Mouse (Mus musculus) lung, embryonic 16.5 days (tissue): ENCODE results near the gene Rxrb. TPM values are rescaled to one million over a fixed set of nuclear protein-coding genes. Genes with fewer than 3 reads are reported as not detected.
A peak's percentile ranks its signal among the peaks of the same experiment; 100 is the strongest.

Source experiments
- ATAC-seq: fragments of 200-750 bp; cut with Nextera tagmentation; 2 replicates; pipeline ENCODE4 v1.8.0; 2017; ENCODE audit warnings: low read depth, mild to moderate bottlenecking, moderate library complexity
- H3K27ac ChIP-seq: fragments of 300-500 bp; sonication (generic); 2 replicates; pipeline ENCODE4 v1.5.1; 2014; ENCODE audit warnings: mild to moderate bottlenecking, control low read depth, low read length
- H3K27me3 ChIP-seq: fragments of 300-500 bp; sonication (generic); 2 replicates; pipeline ENCODE4 v1.6.1; 2014; ENCODE audit warnings: low read depth, low read length, mixed read lengths; ENCODE audit not compliant: control insufficient read depth, insufficient read depth
- H3K36me3 ChIP-seq: fragments of 300-500 bp; sonication (generic); 2 replicates; pipeline ENCODE4 v1.6.1; 2014; ENCODE audit warnings: low read length; ENCODE audit not compliant: control insufficient read depth, insufficient read depth
- H3K4me1 ChIP-seq: fragments of 300-500 bp; sonication (generic); replicated peaks from 2 replicates; pipeline ENCODE4 v1.6.1; 2014; ENCODE audit warnings: low read length, mixed read lengths; ENCODE audit not compliant: control insufficient read depth, insufficient read depth
- H3K4me2 ChIP-seq: fragments of 300-500 bp; sonication (generic); 2 replicates; pipeline ENCODE4 v1.6.1; 2014; ENCODE audit warnings: low read depth, low read length, control low read depth
- H3K4me3 ChIP-seq: fragments of 300-500 bp; sonication (generic); 2 replicates; pipeline ENCODE4 v1.5.1; 2014; ENCODE audit warnings: mild to moderate bottlenecking, low read length, control low read depth
- H3K9ac ChIP-seq: fragments of 300-500 bp; sonication (generic); 2 replicates; pipeline ENCODE4 v1.6.1; 2014; ENCODE audit warnings: low read length, control low read depth
- H3K9me3 ChIP-seq: fragments of 300-500 bp; sonication (generic); 2 replicates; pipeline ENCODE4 v1.6.1; 2016; ENCODE audit warnings: low read length; ENCODE audit not compliant: control insufficient read depth
- WGBS: fragments of 180-500 bp; shearing (Covaris S2); extraction: QIAGEN DNeasy Blood & Tissue Kit; methylation state at CpG from one replicate; pipeline ENCODE4 v1.1.7; 2014; 5-methylcytosine and 5-hydroxymethylcytosine counted together
- polyA plus RNA-seq: library from polyadenylated mRNA; unstranded; fragments of >200 nt; fragmentation: Nextera tagmentation; extraction: Ambion mirVana; gene quantifications from 2 replicates; pipeline ENCODE4 v1.2.1, GENCODE M21; 2015

Rxrb gene
- polyA plus RNA-seq, 1 experiment from 2014 or later = 49.6 TPM

GRCm38 (mm10) chr17:34037241-34037640, 5.6 kb downstream of the Rxrb start:
- H3K9me3 ChIP-seq = no peaks in the 10 kb centered on the region
- no peak overlapping the region for H3K9ac ChIP-seq
- peaks cover 28% of the 10 kb centered on the region for H3K36me3 ChIP-seq
- WGBS = 81% methylated on average over 7 of the region's 7 CpGs
- H3K27ac ChIP-seq = no peak overlapping the region
- H3K4me2 ChIP-seq = no peak overlapping the region
- H3K27me3 ChIP-seq = peaks cover 8% of the 10 kb centered on the region
- H3K4me3 ChIP-seq = no peak overlapping the region
- ATAC-seq = no peak
- peaks cover 33% of the 10 kb centered on the region for H3K4me1 ChIP-seq

GRCm38 (mm10) chr17:34038440-34038839, 6.8 kb downstream of the Rxrb start:
- Histone ChIP-seq H3K9me3 (no peaks in the 10 kb centered on the region), H3K4me2 (peak overlapping the region; percentile 58), H3K36me3 (peaks cover 28% of the 10 kb centered on the region), H3K27me3 (peaks cover 8% of the 10 kb centered on the region), H3K27ac (no peak overlapping the region; the same call in 1 of the 2 replicates), H3K4me1 (peaks cover 24% of the 10 kb centered on the region), H3K9ac (0 out of 2 replicates have a peak overlapping the region, but pooled peaks have one; percentile 31), H3K4me3 (peak overlapping the region; percentile 22)
- WGBS = 10% methylated on average over 17 of the region's 21 CpGs
- ATAC-seq = peak; percentile 27

- Histone ChIP-seq H3K4me1 (peaks cover 23% of the 10 kb centered on the region), H3K4me2 (peak within 1 kb of the TSS; percentile 58), H3K27ac (no peak within 1 kb of the TSS; the same call in 1 of the 2 replicates), H3K9ac (peak within 1 kb of the TSS; percentile 31), H3K27me3 (peaks cover 8% of the 10 kb centered on the region), H3K9me3 (no peaks in the 10 kb centered on the region), H3K36me3 (peaks cover 27% of the 10 kb centered on the region), H3K4me3 (peak within 1 kb of the TSS; percentile 22)
- 7% methylated on average over 28 of the region's 28 CpGs for WGBS
- ATAC-seq = peak; percentile 32
Observed at GRCm38 (mm10) chr17:34038878-34039561, 7.4 kb downstream of the Rxrb start, which contains the start of gene Col11a2. Gene Col11a2, plus strand, starts transcription at chr17:34039437.

GRCm38 (mm10) chr17:34039562-34040450, 8.2 kb downstream of the Rxrb start:
- no peaks in the 10 kb centered on the region for H3K9me3 ChIP-seq
- peak overlapping the region; percentile 21 for H3K9ac ChIP-seq
- no peak overlapping the region for H3K4me3 ChIP-seq
- H3K27ac ChIP-seq = no peak overlapping the region
- H3K4me1 ChIP-seq = peaks cover 23% of the 10 kb centered on the region
- peak; percentile 11; the same call in 1 of the 2 replicates for ATAC-seq
- peaks cover 8% of the 10 kb centered on the region for H3K27me3 ChIP-seq
- WGBS = 17% methylated on average over 17 of the region's 17 CpGs
- peak overlapping the region; percentile 58 for H3K4me2 ChIP-seq
- peaks cover 25% of the 10 kb centered on the region for H3K36me3 ChIP-seq

- Histone ChIP-seq H3K27ac (no peak overlapping the region), H3K4me2 (no peak overlapping the region), H3K9me3 (peaks cover 5% of the 10 kb centered on the region), H3K9ac (no peak overlapping the region), H3K4me1 (peaks cover 7% of the 10 kb centered on the region; the same call in 1 of the 2 replicates), H3K36me3 (no peaks in the 10 kb centered on the region), H3K27me3 (peaks cover 3% of the 10 kb centered on the region; the same call in 1 of the 2 replicates), H3K4me3 (no peak overlapping the region)
- 72% methylated on average over 14 of the region's 14 CpGs for WGBS
- no peak for ATAC-seq
Observed at GRCm38 (mm10) chr17:34045941-34046340, 14.3 kb downstream of the Rxrb start.

GRCm38 (mm10) chr17:34047404-34048050, 15.9 kb downstream of the Rxrb start:
- no peaks in the 10 kb centered on the region for H3K27me3 ChIP-seq
- no peak for ATAC-seq
- no peak overlapping the region for H3K4me3 ChIP-seq
- H3K4me2 ChIP-seq = no peak overlapping the region
- WGBS = 85% methylated on average over 5 of the region's 5 CpGs
- no peaks in the 10 kb centered on the region for H3K4me1 ChIP-seq
- no peaks in the 10 kb centered on the region for H3K36me3 ChIP-seq
- H3K27ac ChIP-seq = no peak overlapping the region
- H3K9me3 ChIP-seq = peaks cover 5% of the 10 kb centered on the region
- no peak overlapping the region for H3K9ac ChIP-seq

GRCm38 (mm10) chr17:34057224-34057623, 25.6 kb downstream of the Rxrb start:
- 51% methylated on average over 7 of the region's 7 CpGs for WGBS
- H3K4me3 ChIP-seq = no peak overlapping the region
- H3K4me1 ChIP-seq = no peaks in the 10 kb centered on the region
- H3K9me3 ChIP-seq = no peaks in the 10 kb centered on the region
- ATAC-seq = no peak
- H3K36me3 ChIP-seq = no peaks in the 10 kb centered on the region
- no peak overlapping the region for H3K27ac ChIP-seq
- no peak overlapping the region for H3K4me2 ChIP-seq
- no peak overlapping the region for H3K9ac ChIP-seq
- no peaks in the 10 kb centered on the region for H3K27me3 ChIP-seq

GRCm38 (mm10) chr17:34068864-34069263, 37.3 kb downstream of the Rxrb start:
- Histone ChIP-seq H3K27me3 (no peaks in the 10 kb centered on the region), H3K4me2 (no peak overlapping the region), H3K4me3 (no peak overlapping the region), H3K9ac (no peak overlapping the region), H3K27ac (no peak overlapping the region), H3K36me3 (no peaks in the 10 kb centered on the region), H3K4me1 (no peaks in the 10 kb centered on the region), H3K9me3 (no peaks in the 10 kb centered on the region)
- ATAC-seq = no peak
- WGBS = 40% methylated on average over 3 of the region's 3 CpGs

GRCm38 (mm10) chr17:34072091-34072490, 40.5 kb downstream of the Rxrb start:
- Histone ChIP-seq H3K27ac (no peak overlapping the region), H3K4me3 (no peak overlapping the region), H3K4me1 (no peaks in the 10 kb centered on the region), H3K4me2 (no peak overlapping the region), H3K27me3 (peaks cover 12% of the 10 kb centered on the region), H3K9ac (no peak overlapping the region), H3K36me3 (no peaks in the 10 kb centered on the region), H3K9me3 (no peaks in the 10 kb centered on the region)
- 65% methylated on average over 5 of the region's 5 CpGs for WGBS
- no peak for ATAC-seq
